Mouse (Mus musculus) lung, embryonic 14.5 days (tissue): Measurements from ENCODE around the gene Edem1. TPM values are rescaled to one million over a fixed set of nuclear protein-coding genes. Genes with fewer than 3 reads are reported as not detected.

Experiments used
- ATAC-seq: fragments of 200-750 bp; cut with Nextera tagmentation; 2 replicates; pipeline ENCODE4 v1.8.0; 2017; ENCODE audit warnings: mild to moderate bottlenecking, moderate TSS enrichment, moderate library complexity; ENCODE audit not compliant: insufficient read depth
- DNase-seq: peaks from one replicate; pipeline ENCODE4 v3.0.0-alpha.2; 2015
- H3K27ac ChIP-seq: fragments of 300-500 bp; sonication (generic); 2 replicates; pipeline ENCODE4 v1.5.1; 2014; ENCODE audit warnings: low read depth, mild to moderate bottlenecking, moderate library complexity
- H3K27me3 ChIP-seq: fragments of 300-500 bp; sonication (generic); 2 replicates; pipeline ENCODE4 v1.6.1; 2014; ENCODE audit warnings: low read length, control low read depth; ENCODE audit not compliant: insufficient read depth
- H3K36me3 ChIP-seq: fragments of 300-500 bp; sonication (generic); 2 replicates; pipeline ENCODE4 v1.6.1; 2014; ENCODE audit warnings: control low read depth; ENCODE audit not compliant: insufficient read depth
- H3K4me1 ChIP-seq: fragments of 300-500 bp; sonication (generic); 2 replicates; pipeline ENCODE4 v1.6.1; 2014; ENCODE audit warnings: antibody characterized with exemption, control low read depth; ENCODE audit not compliant: insufficient read depth
- H3K4me2 ChIP-seq: fragments of 300-500 bp; sonication (generic); 2 replicates; pipeline ENCODE4 v1.6.1; 2014; ENCODE audit warnings: mild to moderate bottlenecking
- H3K4me3 ChIP-seq: fragments of 300-500 bp; sonication (generic); 2 replicates; pipeline ENCODE4 v1.5.1; 2014; ENCODE audit warnings: low read depth, low read length
- H3K9ac ChIP-seq: fragments of 300-500 bp; sonication (generic); 2 replicates; pipeline ENCODE4 v1.6.1; 2014
- H3K9me3 ChIP-seq: fragments of 300-500 bp; sonication (generic); 2 replicates; pipeline ENCODE4 v1.6.1; 2016; ENCODE audit warnings: low read depth, low read length, control low read depth
- CTCF ChIP-seq: IDR thresholded peaks from 2 replicates; pipeline ENCODE4 v1.5.1; 2016; ENCODE audit warnings: antibody characterized with exemption, low read depth
- WGBS: fragments of 180-500 bp; shearing (Covaris S2); extraction: QIAGEN DNeasy Blood & Tissue Kit; methylation state at CpG from one replicate; pipeline ENCODE4 v1.1.7; 2014; 5-methylcytosine and 5-hydroxymethylcytosine counted together
- polyA plus RNA-seq: library from polyadenylated mRNA; unstranded; fragments of >200 nt; fragmentation: Nextera tagmentation; extraction: Ambion mirVana; gene quantifications from 2 replicates; pipeline ENCODE4 v1.2.1, GENCODE M21; 2014

Edem1 gene
- polyA plus RNA-seq, 1 experiment from 2014 or later: 41.5 TPM

GRCm38 (mm10) chr6:108829386-108830370 lies 1.2 kb downstream of the Edem1 start:
- ATAC-seq (no peak), DNase-seq (peak; percentile 43)
- no peaks in the 10 kb centered on the region for H3K9me3 ChIP-seq
- H3K27me3 ChIP-seq: no peaks in the 10 kb centered on the region
- peak overlapping the region; percentile 84; the same call in 1 of the 2 replicates for H3K27ac ChIP-seq
- TF ChIP-seq CTCF: no peak
- H3K4me3 ChIP-seq: peak overlapping the region; percentile 90
- H3K4me1 ChIP-seq: peaks cover 6% of the 10 kb centered on the region; the same call in 1 of the 2 replicates
- no peaks in the 10 kb centered on the region for H3K36me3 ChIP-seq
- WGBS: 11% methylated on average over 22 of the region's 22 CpGs
- peak overlapping the region; percentile 91 for H3K4me2 ChIP-seq
- H3K9ac ChIP-seq: peak overlapping the region; percentile 94

- Histone ChIP-seq H3K9ac (no peak overlapping the region), H3K4me3 (no peak overlapping the region), H3K27ac (no peak overlapping the region), H3K27me3 (no peaks in the 10 kb centered on the region), H3K36me3 (peaks cover 3% of the 10 kb centered on the region; the same call in 1 of the 2 replicates), H3K9me3 (no peaks in the 10 kb centered on the region), H3K4me1 (peaks cover 14% of the 10 kb centered on the region), H3K4me2 (no peak overlapping the region)
- DNase-seq (no peak), ATAC-seq (no peak)
- TF ChIP-seq CTCF: no peak
- WGBS: 64% methylated on average over 1 of the region's 1 CpGs
These were observed 3.7 kb downstream of the Edem1 start for GRCm38 (mm10) chr6:108832170-108832569.

DNA sequence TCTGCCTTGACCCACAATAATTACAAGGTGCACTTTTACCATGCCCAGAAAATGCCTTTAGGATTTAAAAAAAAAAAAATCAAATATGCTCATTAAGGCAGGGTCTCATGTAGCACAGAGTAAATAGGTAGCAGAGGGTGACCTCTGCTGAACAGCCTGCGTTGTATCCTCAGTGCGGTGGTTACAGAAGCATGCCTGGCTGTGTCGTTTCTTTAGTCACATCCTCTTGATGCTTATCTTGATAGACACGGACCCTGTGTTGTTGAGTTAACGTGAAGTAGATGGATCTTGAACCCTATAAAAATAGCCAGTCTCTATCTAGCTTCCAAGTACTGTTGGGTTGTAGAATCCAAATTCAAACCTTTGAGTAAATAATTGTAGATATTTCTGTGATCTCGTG lies 4.5 kb downstream of the Edem1 start:
- Histone ChIP-seq H3K4me3 (no peak overlapping the region), H3K36me3 (peaks cover 11% of the 10 kb centered on the region), H3K9ac (no peak overlapping the region), H3K4me1 (peaks cover 14% of the 10 kb centered on the region), H3K27me3 (no peaks in the 10 kb centered on the region), H3K9me3 (no peaks in the 10 kb centered on the region), H3K27ac (no peak overlapping the region), H3K4me2 (no peak overlapping the region)
- no peak for TF ChIP-seq CTCF
- DNase-seq (no peak), ATAC-seq (no peak)
- WGBS: 54% methylated on average over 6 of the region's 6 CpGs

DNA sequence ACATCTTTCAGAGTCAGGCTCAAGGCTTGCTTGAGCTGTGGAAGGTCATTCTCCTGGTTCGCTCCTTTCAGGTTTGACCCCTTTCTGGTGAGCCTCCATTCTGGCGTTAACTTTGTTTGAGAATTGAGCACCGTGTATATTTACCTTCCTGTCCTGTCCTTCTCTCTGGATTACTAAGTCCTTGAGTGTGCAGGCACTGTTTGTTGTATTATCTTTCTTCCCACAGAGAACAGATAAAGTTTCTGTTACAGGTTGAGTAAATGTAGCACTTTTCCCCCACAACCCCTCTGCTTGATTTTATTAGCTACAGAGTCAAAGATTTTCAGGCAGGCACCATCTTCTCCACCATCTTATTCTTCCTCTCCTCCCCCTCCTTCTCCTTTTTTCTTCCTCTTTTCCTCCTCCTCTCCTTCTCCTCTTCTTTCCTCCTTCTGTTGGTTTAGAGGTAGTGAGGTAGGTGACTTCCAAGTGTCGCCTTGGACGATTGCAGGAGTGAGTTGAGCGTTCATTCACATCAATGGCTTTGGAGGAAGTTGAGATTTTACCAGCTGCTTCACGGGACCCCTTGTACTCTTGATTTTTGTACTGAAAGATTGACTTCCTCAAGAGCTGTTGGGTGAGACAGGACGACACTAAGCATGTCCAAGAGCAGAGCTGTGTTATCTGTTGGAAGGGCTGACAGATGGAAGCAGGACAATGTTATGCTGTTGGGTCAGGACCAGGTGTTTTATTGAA lies 5.7 kb downstream of the Edem1 start:
- H3K4me2 ChIP-seq: 0 out of 2 replicates have a peak overlapping the region, but pooled peaks have one; percentile 4
- no peak overlapping the region for H3K9ac ChIP-seq
- H3K36me3 ChIP-seq: peaks cover 18% of the 10 kb centered on the region
- no peak for ATAC-seq
- H3K9me3 ChIP-seq: no peaks in the 10 kb centered on the region
- H3K27ac ChIP-seq: no peak overlapping the region
- H3K4me3 ChIP-seq: no peak overlapping the region
- TF ChIP-seq CTCF: no peak
- 52% methylated on average over 8 of the region's 8 CpGs for WGBS
- DNase-seq: no peak
- H3K4me1 ChIP-seq: peaks cover 14% of the 10 kb centered on the region
- H3K27me3 ChIP-seq: no peaks in the 10 kb centered on the region

DNA sequence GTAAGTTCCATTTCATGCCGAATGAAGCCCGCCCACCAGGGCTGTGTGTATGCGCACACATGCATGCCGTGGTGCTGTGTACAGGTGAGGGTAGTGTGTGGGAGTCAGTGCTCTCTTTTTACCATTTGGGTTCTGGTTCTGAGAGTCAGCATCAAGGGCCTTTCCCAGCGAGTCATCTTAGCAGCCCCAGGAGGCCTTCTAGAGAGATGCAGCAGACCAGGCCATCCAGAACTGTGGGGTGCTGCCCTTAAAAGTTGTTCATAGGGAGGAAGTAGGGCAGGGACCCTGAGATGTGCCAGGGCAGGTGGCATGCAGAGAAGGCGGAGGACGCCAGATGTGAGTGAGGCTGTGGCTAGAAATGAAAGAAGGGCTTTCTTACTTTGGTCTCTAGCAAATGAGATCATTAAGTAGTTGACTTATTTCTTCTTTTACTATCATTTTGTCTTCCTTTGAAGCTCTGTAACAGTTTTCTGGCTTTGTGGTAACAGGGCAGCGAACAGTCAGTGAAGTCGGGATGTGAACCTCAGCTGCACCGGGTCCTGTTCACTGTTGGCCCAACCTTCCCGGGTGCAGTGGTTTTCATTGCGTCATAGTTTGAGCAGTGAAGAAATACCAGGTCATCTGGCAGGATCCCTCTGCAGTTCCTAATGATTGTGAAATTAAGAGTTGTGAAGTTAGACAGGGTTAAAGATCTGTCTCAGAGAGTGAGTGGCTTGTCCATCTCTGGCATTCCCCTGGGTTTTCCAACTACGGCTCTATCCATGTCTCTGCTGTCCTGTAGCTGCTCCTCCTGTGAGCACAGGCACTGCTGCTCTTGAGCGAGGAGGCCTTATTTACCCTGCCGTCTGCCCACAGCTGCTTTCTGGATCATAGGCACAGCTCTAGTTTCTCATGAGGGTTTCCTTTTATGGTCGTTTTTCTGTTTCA lies 7.6 kb downstream of the Edem1 start:
- DNase-seq: peak; percentile 31
- peaks cover 8% of the 10 kb centered on the region for H3K4me1 ChIP-seq
- no peak for TF ChIP-seq CTCF

DNA sequence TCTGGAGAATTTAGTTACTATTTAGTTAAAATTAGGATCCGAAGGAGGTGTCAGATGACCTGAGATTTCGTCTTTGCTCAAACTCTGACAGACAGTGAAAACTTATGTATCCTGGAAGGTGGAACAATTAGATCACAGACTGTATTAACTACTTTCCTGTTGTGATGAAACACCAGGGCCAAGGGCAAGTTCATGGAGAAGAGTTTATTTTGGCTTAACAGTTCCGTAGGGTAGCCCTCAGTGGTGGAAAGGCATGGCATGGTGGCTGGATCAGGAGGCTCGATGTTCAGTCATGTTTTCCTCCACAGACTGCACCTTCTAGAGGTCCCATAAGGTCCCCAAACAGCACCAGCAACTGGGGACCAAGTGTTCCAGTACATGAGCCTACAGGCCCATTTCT lies 8.6 kb downstream of the Edem1 start:
- WGBS: 82% methylated on average over 4 of the region's 4 CpGs
- no peak for TF ChIP-seq CTCF
- Histone ChIP-seq H3K36me3 (peaks cover 37% of the 10 kb centered on the region), H3K27ac (no peak overlapping the region), H3K9me3 (no peaks in the 10 kb centered on the region), H3K9ac (no peak overlapping the region), H3K27me3 (no peaks in the 10 kb centered on the region), H3K4me1 (peaks cover 8% of the 10 kb centered on the region), H3K4me2 (no peak overlapping the region), H3K4me3 (no peak overlapping the region)
- no peak for DNase-seq
- no peak for ATAC-seq

More for the DNA sequence above, 7.6 kb downstream of the Edem1 start:
- Histone ChIP-seq H3K4me2 (no peak overlapping the region), H3K36me3 (peaks cover 27% of the 10 kb centered on the region), H3K9me3 (no peaks in the 10 kb centered on the region), H3K27ac (peak overlapping the region; percentile 60), H3K4me3 (no peak overlapping the region), H3K9ac (no peak overlapping the region), H3K27me3 (no peaks in the 10 kb centered on the region)
- 61% methylated on average over 16 of the region's 16 CpGs for WGBS
- ATAC-seq: peak; percentile 54; the same call in 1 of the 2 replicates
